Mouse (Mus musculus) erythroblast, embryonic 14.5 days (primary cell): Measurements from ENCODE around the gene Pcbp2.

Experiments
- GATA1 ChIP-seq: IDR thresholded peaks from 2 replicates; pipeline ENCODE4 v1.6.1; 2012; ENCODE audit warnings: low read length, inconsistent platforms, mixed read lengths
- TAL1 ChIP-seq: IDR thresholded peaks from 3 replicates; pipeline ENCODE4 v1.6.1; 2012; ENCODE audit warnings: low read length, inconsistent platforms, mixed read lengths

DNA sequence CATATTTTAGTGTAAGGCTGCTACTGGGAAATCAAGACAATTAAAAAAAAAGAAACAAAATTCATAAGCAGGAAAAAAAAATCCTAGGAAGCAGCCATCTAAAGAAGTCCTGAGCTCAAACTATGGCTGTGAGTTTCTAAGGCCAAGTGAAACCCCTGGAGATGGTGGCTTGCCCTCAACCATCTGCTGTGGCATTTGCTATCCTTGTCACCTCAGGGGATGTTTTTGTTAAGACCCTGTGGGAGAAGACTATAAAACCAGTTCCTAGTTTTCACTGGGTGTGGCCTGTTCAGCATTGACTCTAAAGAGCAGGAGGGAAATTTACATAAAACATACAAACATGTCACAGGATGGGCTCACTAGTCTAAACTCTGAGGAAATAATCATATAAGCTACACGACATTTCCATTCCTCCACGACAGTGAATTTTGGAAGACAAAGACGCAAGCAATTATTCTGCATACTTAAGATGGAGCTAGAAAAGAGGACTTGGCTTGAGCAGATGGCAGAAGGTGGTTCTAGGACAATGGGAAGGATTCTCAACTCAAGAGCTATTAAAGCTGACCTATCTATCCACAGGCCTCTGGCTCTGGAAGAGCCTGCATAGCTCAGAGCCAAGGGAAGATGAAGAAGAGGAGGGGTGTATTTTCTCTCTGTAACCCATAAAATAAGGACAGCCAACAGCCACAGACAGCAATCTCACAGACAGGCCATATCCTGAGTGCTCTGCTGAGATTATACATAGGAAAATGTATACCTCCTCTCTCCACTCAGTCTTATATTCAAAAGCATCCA, 62.0 kb downstream of the Pcbp2 start:
- no peak for TF ChIP-seq TAL1
- TF ChIP-seq GATA1 = no peak
